Comparison of ENCODE assay signal across 12 mouse cellular contexts in the genomic region with DNA sequence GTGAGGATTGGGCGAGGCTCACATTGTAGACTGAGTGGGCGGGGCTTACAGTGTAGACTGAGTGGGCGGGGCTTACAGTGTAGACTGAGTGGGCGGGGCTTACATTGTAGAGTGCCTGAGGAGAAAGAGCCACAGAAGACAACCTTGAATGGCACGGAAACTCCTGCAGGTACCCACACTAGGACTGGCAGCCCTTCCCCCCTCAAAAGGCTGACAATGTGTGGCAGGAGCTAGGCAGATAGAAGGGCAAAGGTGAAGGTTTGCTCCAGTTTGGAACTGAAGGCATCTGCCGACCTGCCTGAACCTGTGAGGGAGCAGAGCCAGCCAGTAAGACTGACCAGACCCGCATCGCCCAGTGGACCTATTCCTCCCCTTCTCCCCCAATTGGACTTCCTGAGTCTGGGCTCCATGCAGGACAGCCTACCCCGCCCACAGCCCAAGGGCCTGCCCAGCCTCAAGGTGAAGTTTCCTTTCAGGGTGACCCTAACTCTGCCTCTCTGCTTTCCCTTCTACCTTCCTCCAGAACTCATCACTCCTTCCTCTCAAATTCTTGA.
DNase-seq lines count a peak whose midpoint lies in the region; ATAC-seq and TF ChIP-seq lines count a peak whose summit lies in the region.
"Had no signal": no experiment of that assay in that cellular context is flagged by ENCODE, and none has a peak within 500 bp of the region (broad histone marks: within the 10 kb centered on the region; RNA-seq: fewer than 3 reads in every experiment).

No protein-coding gene starts in this region.

- no peak overlapping the region for H3K4me3 ChIP-seq in liver, adult 2 months (ENCODE audit: insufficient read depth, low read depth, low read length)
- H3K4me3 ChIP-seq in liver, embryonic 12.5 days = no peak overlapping the region
- H3K4me3 ChIP-seq in ES-Bruce4 (ENCODE audit: low read depth, low read length) = peak overlapping the region; percentile 3; the same call in 1 of the 2 replicates
- H3K4me3 ChIP-seq in liver, embryonic 13.5 days (replicated peaks) = no peak overlapping the region
- H3K4me3 ChIP-seq: hindbrain, embryonic 15.5 days; lung, embryonic 15.5 days had no signal

- H3K79me2 ChIP-seq in liver, adult 2 months (ENCODE audit: control insufficient read depth, insufficient read depth, low read length) = no peaks in the 10 kb centered on the region

- H3K36me3 ChIP-seq in liver, adult 2 months (ENCODE audit: control insufficient read depth, insufficient read depth, low read length) = no peaks in the 10 kb centered on the region
- no peaks in the 10 kb centered on the region for H3K36me3 ChIP-seq in liver, embryonic 12.5 days
- no peaks in the 10 kb centered on the region for H3K36me3 ChIP-seq in ES-Bruce4 (ENCODE audit: control insufficient read depth, insufficient read depth, low read length, poor library complexity, severe bottlenecking)
- no peaks in the 10 kb centered on the region for H3K36me3 ChIP-seq in liver, embryonic 13.5 days
- H3K36me3 ChIP-seq: hindbrain, embryonic 15.5 days; lung, embryonic 15.5 days had no signal

- 67% methylated on average over 9 of the region's 9 CpGs for WGBS in liver, adult 2 months
- WGBS in liver, embryonic 12.5 days (ENCODE audit: insufficient replicate concordance) = 76% methylated on average over 9 of the region's 9 CpGs
- WGBS in liver, embryonic 13.5 days (ENCODE audit: insufficient replicate concordance) = 67% methylated on average over 9 of the region's 9 CpGs

- no peaks in the 10 kb centered on the region for H3K27me3 ChIP-seq in liver, adult 2 months (ENCODE audit: control insufficient read depth, insufficient read depth, low read length)
- H3K27me3 ChIP-seq in liver, embryonic 12.5 days (replicated peaks) = no peaks in the 10 kb centered on the region
- H3K27me3 ChIP-seq in ES-Bruce4 (ENCODE audit: control insufficient read depth, insufficient read depth, low read length, poor library complexity, severe bottlenecking) = no peaks in the 10 kb centered on the region
- H3K27me3 ChIP-seq in liver, embryonic 13.5 days = no peaks in the 10 kb centered on the region
- H3K27me3 ChIP-seq: hindbrain, embryonic 15.5 days; lung, embryonic 15.5 days had no signal

- no peak for TF ChIP-seq POLR2A in liver, adult 2 months (IDR thresholded peaks at IDR 0.05; ENCODE audit: extremely low read depth, insufficient read depth, low read length)
- TF ChIP-seq POLR2A in ES-Bruce4 (IDR thresholded peaks at IDR 0.05; ENCODE audit: insufficient read depth, low read length) = no peak

- no peak for TF ChIP-seq CTCF in liver, adult 2 months (IDR thresholded peaks at IDR 0.05; ENCODE audit: low read depth, low read length)
- no peak for TF ChIP-seq CTCF in ES-Bruce4 (IDR thresholded peaks at IDR 0.05; ENCODE audit: low read depth, low read length)

- no peaks in the 10 kb centered on the region for H3K9me3 ChIP-seq in liver, embryonic 12.5 days (replicated peaks)
- H3K9me3 ChIP-seq in ES-Bruce4 (replicated peaks; ENCODE audit: control insufficient read depth, insufficient read depth, low read length, poor library complexity, severe bottlenecking) = no peaks in the 10 kb centered on the region
- no peaks in the 10 kb centered on the region for H3K9me3 ChIP-seq in liver, embryonic 13.5 days (replicated peaks)
- H3K9me3 ChIP-seq: hindbrain, embryonic 15.5 days; lung, embryonic 15.5 days had no signal

- H3K4me1 ChIP-seq in liver, adult 2 months (ENCODE audit: control insufficient read depth, insufficient read depth, low read length) = no peaks in the 10 kb centered on the region
- 0 out of 2 replicates have a peak, but pooled peaks cover 6% of the 10 kb centered on the region for H3K4me1 ChIP-seq in liver, embryonic 12.5 days
- H3K4me1 ChIP-seq in ES-Bruce4 (ENCODE audit: control insufficient read depth, insufficient read depth, low read length) = peaks cover 3% of the 10 kb centered on the region
- no peaks in the 10 kb centered on the region for H3K4me1 ChIP-seq in liver, embryonic 13.5 days (replicated peaks)

- H3K9ac ChIP-seq in liver, adult 2 months (ENCODE audit: low read depth, low read length) = no peak overlapping the region
- H3K9ac ChIP-seq in liver, embryonic 12.5 days = no peak overlapping the region
- H3K9ac ChIP-seq in ES-Bruce4 (ENCODE audit: low read depth, poor library complexity, severe bottlenecking) = no peak overlapping the region
- H3K9ac ChIP-seq in liver, embryonic 13.5 days = no peak overlapping the region
- H3K9ac ChIP-seq: hindbrain, embryonic 15.5 days; lung, embryonic 15.5 days had no signal

- no peak for TF ChIP-seq EP300 in ES-Bruce4 (IDR thresholded peaks at IDR 0.05; ENCODE audit: insufficient read depth, low read depth, low read length)

- no peak overlapping the region for H3K4me2 ChIP-seq in liver, embryonic 12.5 days
- H3K4me2 ChIP-seq in liver, embryonic 13.5 days = no peak overlapping the region
- H3K4me2 ChIP-seq: hindbrain, embryonic 15.5 days; lung, embryonic 15.5 days had no signal

- H3K27ac ChIP-seq in liver, adult 2 months (replicated peaks; ENCODE audit: insufficient read depth, low read depth, low read length) = no peak overlapping the region
- no peak overlapping the region for H3K27ac ChIP-seq in liver, embryonic 12.5 days
- H3K27ac ChIP-seq in ES-Bruce4 (ENCODE audit: insufficient read depth, low read length) = no peak overlapping the region
- H3K27ac ChIP-seq in liver, embryonic 13.5 days = no peak overlapping the region
- H3K27ac ChIP-seq: hindbrain, embryonic 15.5 days; lung, embryonic 15.5 days had no signal

- DNase-seq in liver, adult 2 months (ENCODE audit: extremely low read depth, low read depth, low spot score) = peak; percentile 31
- peak; percentile 92 for DNase-seq in ZHBTc4 (ENCODE audit: low read depth, low spot score)
- DNase-seq in liver, embryonic 13.5 days = peak; percentile 8
- DNase-seq in yolk sac, embryonic 10.5 days (ENCODE audit: low spot score) = no peak
- DNase-seq: adrenal gland, adult 8-10 months; kidney, postnatal 36 days; thymus, postnatal 25 days had no signal

- no peak for ATAC-seq in liver, embryonic 12.5 days
- ATAC-seq in liver, embryonic 13.5 days (ENCODE audit: low read depth) = no peak
- ATAC-seq in monocyte, adult 5-6 weeks (replicated peaks; ENCODE audit: insufficient number of reproducible peaks, low FRiP score, low TSS enrichment, poor library complexity, severe bottlenecking) = no peak
